Mouse (Mus musculus) hindbrain, embryonic 14.5 days (tissue): ENCODE results near the gene Zfp933. TPM values are rescaled to one million over a fixed set of nuclear protein-coding genes. Genes with fewer than 3 reads are reported as not detected.
A peak's percentile ranks its signal among the peaks of the same experiment; 100 is the strongest.
"Not testable (repeated sequence)": the region's sequence is repeated elsewhere in the genome, so short reads cannot be mapped to it uniquely, and the experiment has no call there.

Experiments
- ATAC-seq: fragments of 200-750 bp; cut with Nextera tagmentation; 2 replicates; pipeline ENCODE4 v1.8.0; 2017; ENCODE audit warnings: moderate number of reproducible peaks, mild to moderate bottlenecking, moderate TSS enrichment, moderate library complexity; ENCODE audit not compliant: low FRiP score
- DNase-seq: peaks from one replicate; pipeline ENCODE4 v3.0.0-alpha.2; 2015; ENCODE audit warnings: low spot score
- H3K27ac ChIP-seq: fragments of 300-500 bp; sonication (generic); 2 replicates; pipeline ENCODE4 v1.5.1; 2014; ENCODE audit warnings: mild to moderate bottlenecking, moderate library complexity
- H3K27me3 ChIP-seq: fragments of 300-500 bp; sonication (generic); 2 replicates; pipeline ENCODE4 v1.6.1; 2014; ENCODE audit warnings: mild to moderate bottlenecking, low read length, mixed read lengths; ENCODE audit not compliant: control insufficient read depth, insufficient read depth
- H3K36me3 ChIP-seq: fragments of 300-500 bp; sonication (generic); replicated peaks from 2 replicates; pipeline ENCODE4 v1.6.1; 2014; ENCODE audit not compliant: control insufficient read depth, insufficient read depth
- H3K4me1 ChIP-seq: fragments of 300-500 bp; sonication (generic); replicated peaks from 2 replicates; pipeline ENCODE4 v1.6.1; 2014; ENCODE audit warnings: antibody characterized with exemption, low read length, mixed read lengths; ENCODE audit not compliant: control insufficient read depth, insufficient read depth
- H3K4me2 ChIP-seq: fragments of 300-500 bp; sonication (generic); replicated peaks from 2 replicates; pipeline ENCODE4 v1.6.1; 2014; ENCODE audit warnings: mild to moderate bottlenecking, moderate library complexity
- H3K4me3 ChIP-seq: fragments of 300-500 bp; sonication (generic); replicated peaks from 2 replicates; pipeline ENCODE4 v1.5.1; 2014; ENCODE audit warnings: mild to moderate bottlenecking, low read length
- H3K9ac ChIP-seq: fragments of 300-500 bp; sonication (generic); 2 replicates; pipeline ENCODE4 v1.6.1; 2014
- H3K9me3 ChIP-seq: fragments of 300-500 bp; sonication (generic); 2 replicates; pipeline ENCODE4 v1.6.1; 2016; ENCODE audit warnings: low read length; ENCODE audit not compliant: control insufficient read depth
- WGBS: fragments of 180-500 bp; shearing (Covaris S2); extraction: QIAGEN DNeasy Blood & Tissue Kit; methylation state at CpG from one replicate; pipeline ENCODE4 v1.1.7; 2014; 5-methylcytosine and 5-hydroxymethylcytosine counted together
- polyA plus RNA-seq: library from polyadenylated mRNA; unstranded; fragments of >200 nt; fragmentation: Nextera tagmentation; extraction: Ambion mirVana; gene quantifications from 2 replicates; pipeline ENCODE4 v1.2.1, GENCODE M21; 2014

Gene Zfp933
- polyA plus RNA-seq, 1 experiment from 2014 or later = 7.3 TPM

- not testable (repeated sequence) for H3K9me3 ChIP-seq, DNase-seq, H3K27ac ChIP-seq, ATAC-seq, H3K4me3 ChIP-seq, H3K4me2 ChIP-seq, H3K27me3 ChIP-seq, H3K9ac ChIP-seq
- WGBS = 66% methylated on average over 3 of the region's 3 CpGs
- Histone ChIP-seq H3K4me1 (peaks cover 19% of the 10 kb centered on the region), H3K36me3 (peaks cover 28% of the 10 kb centered on the region; the same call in 1 of the 2 replicates)
These were observed 18.6 kb upstream of the Zfp933 start for GRCm38 (mm10) chr4:147866793-147867192.

GRCm38 (mm10) chr4:147866056-147866455 is 17.9 kb upstream of the Zfp933 start:
- Histone ChIP-seq H3K36me3 (peaks cover 35% of the 10 kb centered on the region), H3K4me1 (peaks cover 19% of the 10 kb centered on the region), H3K9me3 (no peaks in the 10 kb centered on the region), H3K9ac (no peak overlapping the region), H3K4me3 (no peak overlapping the region), H3K27ac (no peak overlapping the region), H3K4me2 (no peak overlapping the region), H3K27me3 (no peaks in the 10 kb centered on the region)
- ATAC-seq (no peak), DNase-seq (no peak)
- 97% methylated on average over 9 of the region's 9 CpGs for WGBS

- ATAC-seq (no peak), DNase-seq (no peak)
- Histone ChIP-seq H3K9me3 (no peaks in the 10 kb centered on the region), H3K9ac (no peak overlapping the region), H3K27me3 (no peaks in the 10 kb centered on the region), H3K36me3 (peaks cover 39% of the 10 kb centered on the region), H3K4me3 (no peak overlapping the region), H3K27ac (no peak overlapping the region), H3K4me2 (no peak overlapping the region), H3K4me1 (peaks cover 19% of the 10 kb centered on the region)
- 93% methylated on average over 6 of the region's 6 CpGs for WGBS
These were observed 17.5 kb upstream of the Zfp933 start for GRCm38 (mm10) chr4:147865651-147866050.

- H3K4me2 ChIP-seq = no peak overlapping the region
- no peak overlapping the region for H3K4me3 ChIP-seq
- ATAC-seq = no peak
- H3K9me3 ChIP-seq = no peaks in the 10 kb centered on the region
- no peaks in the 10 kb centered on the region for H3K27me3 ChIP-seq
- peaks cover 47% of the 10 kb centered on the region for H3K36me3 ChIP-seq
- WGBS = 84% methylated on average over 3 of the region's 3 CpGs
- DNase-seq = no peak
- no peak overlapping the region for H3K27ac ChIP-seq
- H3K9ac ChIP-seq = no peak overlapping the region
- no peaks in the 10 kb centered on the region for H3K4me1 ChIP-seq
These were observed 13.9 kb upstream of the Zfp933 start for GRCm38 (mm10) chr4:147862051-147862450.

GRCm38 (mm10) chr4:147850776-147851175 is 2.6 kb upstream of the Zfp933 start:
- peaks cover 11% of the 10 kb centered on the region for H3K4me1 ChIP-seq
- H3K4me2 ChIP-seq = no peak overlapping the region
- no peak overlapping the region for H3K9ac ChIP-seq
- no peaks in the 10 kb centered on the region for H3K27me3 ChIP-seq
- no peak overlapping the region for H3K4me3 ChIP-seq
- WGBS = 84% methylated on average over 2 of the region's 2 CpGs
- no peak for ATAC-seq
- no peaks in the 10 kb centered on the region for H3K36me3 ChIP-seq
- no peak overlapping the region for H3K27ac ChIP-seq
- no peak for DNase-seq
- no peaks in the 10 kb centered on the region for H3K9me3 ChIP-seq

- peaks cover 11% of the 10 kb centered on the region for H3K4me1 ChIP-seq
- 0 out of 2 replicates have a peak overlapping the region, but pooled peaks have one; percentile 33 for H3K27ac ChIP-seq
- H3K4me3 ChIP-seq = peak overlapping the region; percentile 69
- H3K36me3 ChIP-seq = peaks cover 7% of the 10 kb centered on the region; the same call in 1 of the 2 replicates
- H3K4me2 ChIP-seq = peak overlapping the region; percentile 75
- 5% methylated on average over 4 of the region's 4 CpGs for WGBS
- no peaks in the 10 kb centered on the region for H3K27me3 ChIP-seq
- peaks cover 15% of the 10 kb centered on the region for H3K9me3 ChIP-seq
- ATAC-seq = peak; percentile 76
- H3K9ac ChIP-seq = peak overlapping the region; percentile 68
- no peak for DNase-seq
These were observed 422 bp upstream of the Zfp933 start for GRCm38 (mm10) chr4:147848584-147848991.

GRCm38 (mm10) chr4:147842871-147843270 is 5.3 kb downstream of the Zfp933 start:
- ATAC-seq = no peak
- peaks cover 4% of the 10 kb centered on the region for H3K4me1 ChIP-seq
- no peak overlapping the region for H3K27ac ChIP-seq
- no peak overlapping the region for H3K4me3 ChIP-seq
- WGBS = 98% methylated on average over 3 of the region's 3 CpGs
- no peaks in the 10 kb centered on the region for H3K27me3 ChIP-seq
- peaks cover 33% of the 10 kb centered on the region for H3K36me3 ChIP-seq
- H3K9me3 ChIP-seq = peaks cover 46% of the 10 kb centered on the region
- H3K4me2 ChIP-seq = no peak overlapping the region
- H3K9ac ChIP-seq = no peak overlapping the region
- DNase-seq = no peak

- H3K4me1 ChIP-seq, DNase-seq, H3K4me3 ChIP-seq, H3K27ac ChIP-seq, H3K9ac ChIP-seq, H3K27me3 ChIP-seq, H3K4me2 ChIP-seq, ATAC-seq: not testable (repeated sequence)
- 98% methylated on average over 7 of the region's 26 CpGs for WGBS
- Histone ChIP-seq H3K36me3 (peaks cover 28% of the 10 kb centered on the region), H3K9me3 (peaks cover 41% of the 10 kb centered on the region)
These were observed 8.9 kb downstream of the Zfp933 start for GRCm38 (mm10) chr4:147839282-147839681.

GRCm38 (mm10) chr4:147824389-147824788 is 23.8 kb downstream of the Zfp933 start:
- Histone ChIP-seq H3K27ac (no peak overlapping the region), H3K9ac (no peak overlapping the region), H3K9me3 (peaks cover 99% of the 10 kb centered on the region), H3K4me3 (no peak overlapping the region), H3K4me1 (no peaks in the 10 kb centered on the region), H3K27me3 (no peaks in the 10 kb centered on the region), H3K4me2 (no peak overlapping the region), H3K36me3 (peaks cover 75% of the 10 kb centered on the region)
- ATAC-seq (no peak), DNase-seq (no peak)
- 96% methylated on average over 4 of the region's 4 CpGs for WGBS

- H3K36me3 ChIP-seq = peaks cover 48% of the 10 kb centered on the region
- ATAC-seq, H3K4me3 ChIP-seq, H3K9ac ChIP-seq, H3K4me2 ChIP-seq, H3K27ac ChIP-seq, DNase-seq, H3K27me3 ChIP-seq, H3K4me1 ChIP-seq: not testable (repeated sequence)
- WGBS = 91% methylated on average over 3 of the region's 3 CpGs
- H3K9me3 ChIP-seq = peaks cover 79% of the 10 kb centered on the region
These were observed 26.8 kb downstream of the Zfp933 start for GRCm38 (mm10) chr4:147821414-147821813.
